Mouse (Mus musculus): ENCODE measurements around the gene H1foo.

DNA sequence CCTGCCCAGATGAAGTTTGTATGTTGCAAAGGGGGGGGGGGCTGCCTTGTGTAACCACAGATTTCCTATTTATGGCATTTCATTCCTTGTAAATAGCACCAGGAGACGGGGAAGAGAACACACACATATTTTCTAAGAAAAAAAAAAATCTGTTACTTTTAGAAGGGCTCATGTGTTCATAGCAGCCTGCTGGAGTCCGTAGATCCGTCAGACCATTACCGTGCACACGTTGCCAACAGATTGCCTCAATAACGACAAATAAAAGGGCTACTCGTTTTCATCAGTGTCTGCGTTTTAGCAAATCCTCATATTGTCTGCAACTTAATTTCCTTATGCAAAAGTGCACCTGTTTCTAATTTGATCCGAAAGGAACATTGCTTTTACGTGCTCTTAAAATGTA lies 18.3 kb upstream of the H1foo start:
- TF ChIP-seq BHLHE40 (IDR thresholded peaks at IDR 0.05; ENCODE audit: borderline replicate concordance, low read depth, low read length) (no peak), TAL1 (IDR thresholded peaks at IDR 0.05; ENCODE audit: low read length) (no peak), MYC (IDR thresholded peaks at IDR 0.05; ENCODE audit: low read depth, low read length) (no peak), POLR2A (IDR thresholded peaks at IDR 0.05; ENCODE audit: control insufficient read depth in 1 of 2, insufficient read depth in 1 of 2, low read depth in 1 of 2, low read length in 2 of 2, poor library complexity in 1 of 2) (no peak), CTCF (IDR thresholded peaks at IDR 0.05 in 2 of 3, conservative IDR thresholded peaks at IDR 0.05 in 1 of 3; ENCODE audit: control insufficient read depth in 1 of 3, insufficient read depth in 1 of 3, low read depth in 2 of 3, low read length in 3 of 3, poor library complexity in 1 of 3, severe bottlenecking in 1 of 3) (no peak), JUND (IDR thresholded peaks at IDR 0.05; ENCODE audit: low read depth, low read length) (no peak), SMC3 (IDR thresholded peaks at IDR 0.05; ENCODE audit: low read depth, low read length) (no peak), E2F4 (IDR thresholded peaks at IDR 0.05; ENCODE audit: borderline replicate concordance, low read depth, low read length) (no peak), CHD1 (IDR thresholded peaks at IDR 0.05; ENCODE audit: low read depth, low read length) (no peak), MAFK (IDR thresholded peaks at IDR 0.05; ENCODE audit: borderline replicate concordance, low read depth, low read length) (no peak)
